Mouse (Mus musculus) hindbrain, embryonic 11.5 days (tissue): ENCODE results near the gene Arap1. TPM values are rescaled to one million over a fixed set of nuclear protein-coding genes. Genes with fewer than 3 reads are reported as not detected.

Experiments
- ATAC-seq: fragments of 200-750 bp; cut with Nextera tagmentation; 2 replicates; pipeline ENCODE4 v1.8.0; 2017; ENCODE audit warnings: mild to moderate bottlenecking, moderate TSS enrichment, moderate library complexity; ENCODE audit not compliant: low FRiP score
- DNase-seq: peaks from one replicate; pipeline ENCODE4 v3.0.0-alpha.2; 2015; ENCODE audit warnings: low spot score
- H3K27ac ChIP-seq: fragments of 300-500 bp; sonication (generic); 2 replicates; pipeline ENCODE4 v1.5.1; 2014; ENCODE audit warnings: mild to moderate bottlenecking, low read depth, low read length
- H3K27me3 ChIP-seq: fragments of 300-500 bp; sonication (generic); 2 replicates; pipeline ENCODE4 v1.6.1; 2014; ENCODE audit warnings: mild to moderate bottlenecking, low read length, moderate library complexity, mixed read lengths; ENCODE audit not compliant: control insufficient read depth, insufficient read depth
- H3K36me3 ChIP-seq: fragments of 300-500 bp; sonication (generic); 2 replicates; pipeline ENCODE4 v1.6.1; 2014; ENCODE audit warnings: mild to moderate bottlenecking, low read length, moderate library complexity, mixed read lengths; ENCODE audit not compliant: control insufficient read depth, insufficient read depth
- H3K4me1 ChIP-seq: fragments of 300-500 bp; sonication (generic); replicated peaks from 2 replicates; pipeline ENCODE4 v1.6.1; 2014; ENCODE audit warnings: low read length, mixed read lengths; ENCODE audit not compliant: control insufficient read depth, insufficient read depth
- H3K4me2 ChIP-seq: fragments of 300-500 bp; sonication (generic); replicated peaks from 2 replicates; pipeline ENCODE4 v1.6.1; 2014; ENCODE audit warnings: mild to moderate bottlenecking, low read depth, low read length
- H3K4me3 ChIP-seq: fragments of 300-500 bp; sonication (generic); 2 replicates; pipeline ENCODE4 v1.5.1; 2014; ENCODE audit warnings: low read depth, low read length
- H3K9ac ChIP-seq: fragments of 300-500 bp; sonication (generic); 2 replicates; pipeline ENCODE4 v1.6.1; 2014; ENCODE audit warnings: low read depth, low read length
- H3K9me3 ChIP-seq: fragments of 300-500 bp; sonication (generic); 2 replicates; pipeline ENCODE4 v1.6.1; 2016; ENCODE audit warnings: low read length; ENCODE audit not compliant: control insufficient read depth
- WGBS: fragments of 180-500 bp; shearing (Covaris S2); extraction: QIAGEN DNeasy Blood & Tissue Kit; methylation state at CpG from one replicate; pipeline ENCODE4 v1.1.7; 2014; 5-methylcytosine and 5-hydroxymethylcytosine counted together
- polyA plus RNA-seq: library from polyadenylated mRNA; unstranded; fragments of >200 nt; fragmentation: Nextera tagmentation; extraction: Ambion mirVana; gene quantifications from 2 replicates; pipeline ENCODE4 v1.2.1, GENCODE M21; 2014

Gene Arap1
- polyA plus RNA-seq, 1 experiment from 2014 or later, result 13.9 TPM

DNA sequence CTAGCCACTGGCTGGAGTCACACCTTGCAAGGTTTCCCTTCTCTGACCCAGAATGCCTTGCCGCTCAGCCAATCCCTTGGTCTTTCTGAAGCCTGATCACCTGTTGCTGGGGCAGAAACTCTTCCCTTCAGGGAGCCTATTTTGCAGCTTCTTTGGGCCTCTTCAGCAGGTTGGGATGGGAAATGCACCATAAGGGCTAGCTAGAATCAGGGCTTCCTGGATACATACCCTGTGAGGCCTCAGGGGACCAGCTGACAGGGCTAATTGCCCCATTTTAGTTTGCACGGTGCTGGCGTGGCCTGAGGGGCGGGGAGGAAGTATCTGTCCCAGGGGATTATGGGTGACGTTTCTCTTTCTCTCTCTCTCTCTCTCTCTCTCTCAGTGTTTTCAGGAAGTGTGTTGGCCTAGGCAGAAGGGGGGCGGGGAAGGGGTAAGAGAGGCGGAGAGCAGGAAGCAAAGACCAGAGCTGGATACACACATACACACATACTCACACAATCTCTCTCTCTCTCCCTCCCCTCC lies 29.9 kb downstream of the Arap1 start:
- Histone ChIP-seq H3K36me3 (no peaks in the 10 kb centered on the region), H3K27ac (no peak overlapping the region), H3K9ac (no peak overlapping the region), H3K9me3 (no peaks in the 10 kb centered on the region), H3K4me3 (no peak overlapping the region), H3K4me1 (no peaks in the 10 kb centered on the region), H3K27me3 (no peaks in the 10 kb centered on the region), H3K4me2 (peak overlapping the region; percentile 19)
- ATAC-seq (peak; percentile 17; the same call in 1 of the 2 replicates), DNase-seq (peak; percentile 32)
- WGBS, result 35% methylated on average over 7 of the region's 7 CpGs

DNA sequence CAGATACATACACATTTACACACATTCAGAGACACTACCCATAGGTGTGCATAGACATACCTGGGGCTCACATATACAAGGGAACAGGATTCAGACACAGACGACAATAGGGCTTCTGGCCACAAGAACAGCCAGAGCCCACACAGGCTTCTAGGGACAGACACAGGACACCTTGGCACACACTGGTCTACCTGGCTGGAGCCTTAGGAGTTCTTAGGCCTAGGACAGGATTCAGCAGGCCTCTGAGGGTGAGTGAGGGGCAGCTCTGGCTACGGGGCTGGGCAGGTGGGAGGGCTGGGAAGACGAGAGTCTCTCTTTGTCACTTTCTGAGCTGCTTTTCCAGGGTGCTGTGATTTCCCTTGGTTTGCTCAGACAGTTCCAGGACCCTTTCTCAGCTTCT lies 30.4 kb downstream of the Arap1 start:
- no peaks in the 10 kb centered on the region for H3K27me3 ChIP-seq
- WGBS, result 56% methylated on average over 3 of the region's 3 CpGs
- H3K9me3 ChIP-seq, result no peaks in the 10 kb centered on the region
- H3K4me1 ChIP-seq, result no peaks in the 10 kb centered on the region
- H3K9ac ChIP-seq, result no peak overlapping the region
- H3K36me3 ChIP-seq, result no peaks in the 10 kb centered on the region
- no peak overlapping the region for H3K4me3 ChIP-seq
- H3K4me2 ChIP-seq, result no peak overlapping the region
- no peak overlapping the region for H3K27ac ChIP-seq
- no peak for ATAC-seq
- no peak for DNase-seq

DNA sequence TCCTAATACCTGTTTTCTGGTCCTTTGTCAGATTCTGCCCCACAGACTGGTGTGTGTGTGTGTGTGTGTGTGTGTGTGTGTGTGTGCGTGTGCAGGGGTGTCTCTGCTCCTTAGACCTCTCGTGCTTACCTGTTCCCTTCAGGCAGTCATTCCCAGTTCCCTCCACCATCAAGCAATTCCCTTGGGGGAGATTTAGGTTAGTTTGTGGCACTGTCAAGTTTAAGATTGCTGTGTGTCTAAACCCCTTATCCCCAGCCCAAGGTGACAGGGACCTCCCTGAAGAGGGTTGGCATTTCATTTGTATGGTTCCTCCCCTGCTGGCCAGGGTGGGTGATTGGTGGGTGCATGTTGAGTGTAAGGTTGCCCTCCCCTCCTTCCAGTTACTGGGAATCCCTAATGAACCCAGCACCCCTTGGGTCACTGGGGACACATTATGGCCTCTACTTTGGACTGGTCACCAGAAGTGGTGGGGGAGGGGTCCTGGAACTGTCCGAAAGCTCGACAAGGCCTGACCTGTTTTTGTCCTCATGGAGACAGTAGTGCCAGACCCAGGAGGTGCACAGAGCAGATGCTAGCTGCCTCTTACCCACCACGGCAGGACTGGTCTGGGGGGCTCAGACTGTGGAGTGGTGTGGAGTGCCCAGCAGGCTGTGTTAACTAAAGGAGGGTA lies 31.1 kb downstream of the Arap1 start:
- no peaks in the 10 kb centered on the region for H3K36me3 ChIP-seq
- ATAC-seq, result no peak
- no peaks in the 10 kb centered on the region for H3K27me3 ChIP-seq
- H3K9me3 ChIP-seq, result no peaks in the 10 kb centered on the region
- DNase-seq, result no peak
- no peak overlapping the region for H3K4me2 ChIP-seq
- no peak overlapping the region for H3K4me3 ChIP-seq
- no peak overlapping the region for H3K27ac ChIP-seq
- 57% methylated on average over 5 of the region's 5 CpGs for WGBS
- no peaks in the 10 kb centered on the region for H3K4me1 ChIP-seq
- no peak overlapping the region for H3K9ac ChIP-seq

DNA sequence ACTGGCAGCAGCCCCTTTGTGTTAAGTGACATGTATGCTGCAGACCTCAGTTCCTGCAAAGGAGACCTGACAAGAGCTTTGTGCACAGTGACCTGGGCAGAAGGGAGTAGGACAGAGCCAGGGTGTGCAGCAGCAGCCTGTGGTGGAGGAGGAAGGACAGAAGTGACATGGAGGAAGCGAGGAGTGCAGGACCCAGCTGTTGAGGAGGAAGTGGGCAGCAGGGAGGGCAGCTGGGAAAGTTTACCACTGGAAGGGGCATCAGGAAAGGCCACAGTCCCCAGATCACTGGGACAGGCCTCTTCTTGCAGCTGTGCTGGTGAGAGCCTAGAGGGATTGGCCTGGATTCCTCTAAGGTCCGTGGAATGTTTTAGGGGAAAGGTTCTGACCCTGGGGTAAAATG lies 31.9 kb downstream of the Arap1 start:
- 67% methylated on average over 2 of the region's 2 CpGs for WGBS
- Histone ChIP-seq H3K9ac (no peak overlapping the region), H3K36me3 (no peaks in the 10 kb centered on the region), H3K4me1 (no peaks in the 10 kb centered on the region), H3K4me3 (no peak overlapping the region), H3K27me3 (no peaks in the 10 kb centered on the region), H3K4me2 (no peak overlapping the region), H3K27ac (no peak overlapping the region), H3K9me3 (no peaks in the 10 kb centered on the region)
- ATAC-seq, result no peak
- no peak for DNase-seq

DNA sequence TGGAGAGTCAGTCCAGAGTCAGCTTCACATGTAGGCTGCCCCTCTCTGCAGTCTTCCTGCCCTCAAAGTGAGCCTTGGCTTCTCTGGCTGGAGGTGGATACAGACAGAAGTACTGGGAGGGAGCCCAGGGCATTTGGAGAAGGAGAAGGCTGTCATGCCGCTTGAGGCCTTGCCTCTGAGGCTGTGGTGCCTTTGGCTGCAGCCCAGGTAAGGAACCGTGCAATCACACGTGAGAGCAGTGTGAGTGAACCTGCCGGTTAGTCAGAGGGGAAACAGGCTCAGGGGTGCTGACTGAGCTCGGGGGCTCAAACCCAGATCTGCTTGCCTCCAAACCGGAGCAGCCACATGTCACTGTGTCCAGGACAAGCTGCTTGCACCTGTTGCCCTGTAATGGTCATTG lies 33.6 kb downstream of the Arap1 start:
- H3K4me1 ChIP-seq, result no peaks in the 10 kb centered on the region
- ATAC-seq (no peak), DNase-seq (no peak)
- no peaks in the 10 kb centered on the region for H3K9me3 ChIP-seq
- no peak overlapping the region for H3K4me2 ChIP-seq
- no peaks in the 10 kb centered on the region for H3K27me3 ChIP-seq
- no peak overlapping the region for H3K4me3 ChIP-seq
- no peaks in the 10 kb centered on the region for H3K36me3 ChIP-seq
- H3K27ac ChIP-seq, result no peak overlapping the region
- no peak overlapping the region for H3K9ac ChIP-seq
- WGBS, result 82% methylated on average over 6 of the region's 6 CpGs

DNA sequence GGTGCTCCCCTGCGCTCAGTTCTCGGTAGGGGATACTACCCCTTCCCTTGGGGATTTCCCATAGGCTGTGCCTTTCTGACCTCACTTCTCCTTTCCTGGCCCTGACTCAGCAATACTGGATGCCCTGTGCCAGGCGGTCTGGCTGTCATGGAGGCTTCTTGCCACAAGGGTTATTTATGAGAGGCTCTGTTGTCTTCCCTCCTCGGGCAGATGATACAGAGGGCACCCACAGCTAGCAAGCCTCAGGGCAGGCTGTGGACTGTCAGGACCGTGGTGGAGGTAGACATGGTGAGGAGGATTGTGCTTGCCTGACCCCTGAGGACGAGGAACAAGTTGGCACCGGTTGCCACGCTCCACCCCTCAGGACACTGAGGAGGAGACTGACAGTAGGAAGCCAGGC lies 34.5 kb downstream of the Arap1 start:
- 72% methylated on average over 8 of the region's 8 CpGs for WGBS
- no peak for ATAC-seq
- no peak for DNase-seq

DNA sequence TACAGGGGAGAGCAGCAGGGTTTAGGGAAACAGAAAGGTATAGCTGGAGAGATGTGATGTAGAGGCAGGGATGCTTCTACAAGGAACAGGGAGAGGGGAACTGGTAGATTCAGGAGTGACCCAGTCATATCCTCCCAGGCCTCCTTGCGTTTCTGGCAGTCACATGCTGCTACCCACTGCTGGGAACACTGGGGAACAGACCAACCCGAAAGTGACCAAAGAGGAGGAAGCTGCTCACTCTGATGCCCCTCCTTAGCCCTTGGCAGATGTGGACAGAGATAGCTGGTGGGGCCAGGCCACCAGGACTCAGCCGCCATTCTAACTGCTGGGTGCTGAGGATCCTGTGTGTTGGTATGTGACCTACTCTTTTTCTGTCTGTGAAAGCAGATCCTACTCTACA lies 35.9 kb downstream of the Arap1 start:
- WGBS, result 75% methylated on average over 3 of the region's 3 CpGs
- H3K4me2 ChIP-seq, result no peak overlapping the region
- no peak for DNase-seq
- H3K4me1 ChIP-seq, result no peaks in the 10 kb centered on the region
- H3K27me3 ChIP-seq, result no peaks in the 10 kb centered on the region
- H3K27ac ChIP-seq, result no peak overlapping the region
- H3K9me3 ChIP-seq, result no peaks in the 10 kb centered on the region
- H3K9ac ChIP-seq, result no peak overlapping the region
- H3K4me3 ChIP-seq, result no peak overlapping the region
- H3K36me3 ChIP-seq, result no peaks in the 10 kb centered on the region
- no peak for ATAC-seq

More for the DNA sequence above, 34.5 kb downstream of the Arap1 start:
- no peak overlapping the region for H3K27ac ChIP-seq
- H3K4me1 ChIP-seq, result no peaks in the 10 kb centered on the region
- no peaks in the 10 kb centered on the region for H3K27me3 ChIP-seq
- no peak overlapping the region for H3K4me3 ChIP-seq
- no peaks in the 10 kb centered on the region for H3K36me3 ChIP-seq
- H3K4me2 ChIP-seq, result no peak overlapping the region
- no peak overlapping the region for H3K9ac ChIP-seq
- no peaks in the 10 kb centered on the region for H3K9me3 ChIP-seq

DNA sequence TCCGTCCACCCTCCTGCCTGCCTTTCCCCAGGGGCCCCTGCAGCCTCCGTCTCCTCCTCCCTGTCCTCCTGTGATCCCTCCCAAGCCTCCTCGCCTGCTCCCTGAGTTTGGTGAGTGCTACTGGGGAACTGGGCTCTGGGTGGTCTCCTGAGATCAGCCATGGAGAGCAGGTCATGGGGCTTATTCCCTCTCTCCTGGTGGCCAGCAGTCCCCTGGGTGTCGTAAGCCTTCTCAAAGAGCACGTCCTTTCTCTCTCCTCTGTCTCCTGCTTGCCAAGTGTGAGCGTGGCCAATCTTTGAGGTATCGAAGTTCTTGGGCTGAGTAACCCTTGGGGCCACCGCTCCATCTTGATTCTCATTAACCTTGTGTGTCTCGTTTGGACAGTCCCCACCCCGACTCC lies 37.1 kb downstream of the Arap1 start:
- H3K4me2 ChIP-seq, result no peak overlapping the region
- no peaks in the 10 kb centered on the region for H3K36me3 ChIP-seq
- WGBS, result 66% methylated on average over 10 of the region's 10 CpGs
- ATAC-seq, result no peak
- no peaks in the 10 kb centered on the region for H3K27me3 ChIP-seq
- no peaks in the 10 kb centered on the region for H3K4me1 ChIP-seq
- no peak for DNase-seq
- no peaks in the 10 kb centered on the region for H3K9me3 ChIP-seq
- no peak overlapping the region for H3K4me3 ChIP-seq
- H3K9ac ChIP-seq, result no peak overlapping the region
- no peak overlapping the region for H3K27ac ChIP-seq

DNA sequence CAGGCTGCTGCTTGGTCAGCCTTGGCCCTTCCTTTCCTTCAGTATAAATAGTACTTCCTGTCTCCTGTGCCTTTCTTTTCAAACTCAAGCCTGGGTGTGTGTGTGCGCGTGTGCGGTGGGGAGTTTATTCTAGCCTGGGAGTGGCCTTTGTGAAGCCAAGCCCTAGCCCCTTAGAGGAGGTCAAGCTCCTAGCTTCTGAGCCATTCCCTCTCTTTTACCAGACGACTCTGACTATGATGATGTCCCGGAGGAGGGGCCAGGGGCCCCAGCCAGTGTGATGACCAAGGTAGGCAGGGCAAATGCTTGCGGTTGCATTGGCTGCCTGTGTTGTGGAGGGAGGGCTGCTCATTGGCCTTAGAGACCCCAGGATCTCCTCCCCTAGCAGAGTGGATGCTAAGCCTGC lies 37.5 kb downstream of the Arap1 start:
- WGBS, result 55% methylated on average over 6 of the region's 6 CpGs
- Histone ChIP-seq H3K36me3 (no peaks in the 10 kb centered on the region), H3K4me3 (no peak overlapping the region), H3K27ac (no peak overlapping the region), H3K9me3 (no peaks in the 10 kb centered on the region), H3K27me3 (no peaks in the 10 kb centered on the region), H3K4me2 (no peak overlapping the region), H3K9ac (no peak overlapping the region), H3K4me1 (no peaks in the 10 kb centered on the region)
- no peak for ATAC-seq
- DNase-seq, result no peak
